ENCODE assay signal across 31 mouse cellular contexts in genomic region chr10:61334545-61334944, GRCm38 (mm10). TPM values are rescaled to one million over a fixed set of nuclear protein-coding genes. Genes with fewer than 3 reads are reported as not detected.
A peak's percentile ranks its signal among the peaks of the same experiment; 100 is the strongest.
DNase-seq lines count a peak whose midpoint lies in the region; ATAC-seq lines count a peak whose summit lies in the region.
"Had no signal": no experiment of that assay in that cellular context is flagged by ENCODE, and none has a peak within 500 bp of the region (broad histone marks: within the 10 kb centered on the region; RNA-seq: fewer than 3 reads in every experiment).

No protein-coding gene starts in this region.

- no peaks in the 10 kb centered on the region for H3K9me3 ChIP-seq in midbrain, embryonic 11.5 days (ENCODE audit: control insufficient read depth, low read length)
- H3K9me3 ChIP-seq in midbrain, embryonic 13.5 days = no peaks in the 10 kb centered on the region
- H3K9me3 ChIP-seq: embryonic facial prominence, embryonic 10.5 days; embryonic facial prominence, embryonic 13.5 days; forebrain, embryonic 13.5 days; hindbrain, embryonic 10.5 days; hindbrain, embryonic 13.5 days had no signal

- DNase-seq in midbrain, embryonic 11.5 days (ENCODE audit: low spot score, missing footprints) = peak; percentile 70
- no peak for DNase-seq in heart, adult 11 months
- DNase-seq in gastrocnemius, postnatal 36 days = no peak
- DNase-seq in left cerebral cortex, postnatal 36 days (ENCODE audit: low spot score in 2 of 2) = no peak
- DNase-seq: adrenal gland, adult 2 months; adrenal gland, postnatal 14 days; B cell, adult 2 months; cerebellum, adult 11 months; cerebellum, adult 2 months; cerebellum, adult 9-11 months; cerebellum, postnatal 25 days; embryo, embryonic 11 days; gastrocnemius, postnatal 10 days; heart, adult 2 months had no signal

- no peak overlapping the region for H3K27ac ChIP-seq in midbrain, embryonic 11.5 days (ENCODE audit: low read depth, low read length)
- H3K27ac ChIP-seq in midbrain, embryonic 13.5 days = no peak overlapping the region
- H3K27ac ChIP-seq: embryonic facial prominence, embryonic 10.5 days; embryonic facial prominence, embryonic 13.5 days; forebrain, embryonic 13.5 days; heart, adult 2 months; hindbrain, embryonic 10.5 days; hindbrain, embryonic 13.5 days had no signal

- intact Hi-C loops in gastrocnemius, postnatal 36 days (cut with DNase I) = loop anchor here (2.0 kb wide), 1 partner anchor 60 kb away; no protein-coding TSS in a partner anchor
- intact Hi-C loops in left cerebral cortex, postnatal 36 days (cut with DNase I) = no loop called here

- no peak for ATAC-seq in midbrain, embryonic 11.5 days (ENCODE audit: low FRiP score)
- ATAC-seq in midbrain, embryonic 13.5 days = no peak
- peak; percentile 73 to 85; a peak in 3 of 4 replicates for ATAC-seq in hematopoietic stem cell, adult 5-6 weeks (replicated peaks in 1 of 2; ENCODE audit: insufficient read depth in 1 of 2, low FRiP score in 2 of 2, low TSS enrichment in 1 of 2, low read depth in 1 of 2, poor library complexity in 2 of 2, severe bottlenecking in 2 of 2)
- ATAC-seq in monocyte, adult 5-6 weeks (replicated peaks; ENCODE audit: insufficient number of reproducible peaks, low FRiP score, low TSS enrichment, poor library complexity, severe bottlenecking) = peak; percentile 44
- ATAC-seq: forebrain, embryonic 13.5 days; forebrain, embryonic 16.5 days; hindbrain, embryonic 16.5 days had no signal

- no peaks in the 10 kb centered on the region for H3K36me3 ChIP-seq in midbrain, embryonic 11.5 days (ENCODE audit: control insufficient read depth, insufficient read depth, low read length)
- H3K36me3 ChIP-seq in midbrain, embryonic 13.5 days = no peaks in the 10 kb centered on the region

- H3K9ac ChIP-seq in midbrain, embryonic 11.5 days (ENCODE audit: low read length) = no peak overlapping the region
- H3K9ac ChIP-seq in midbrain, embryonic 13.5 days (replicated peaks) = no peak overlapping the region
- H3K9ac ChIP-seq: embryonic facial prominence, embryonic 13.5 days; forebrain, embryonic 13.5 days; hindbrain, embryonic 13.5 days had no signal

- no peaks in the 10 kb centered on the region for H3K27me3 ChIP-seq in midbrain, embryonic 11.5 days (ENCODE audit: control insufficient read depth, insufficient read depth, low read length)
- H3K27me3 ChIP-seq in midbrain, embryonic 13.5 days = no peaks in the 10 kb centered on the region
- H3K27me3 ChIP-seq: embryonic facial prominence, embryonic 13.5 days; forebrain, embryonic 13.5 days; hindbrain, embryonic 13.5 days had no signal

- H3K4me2 ChIP-seq in midbrain, embryonic 11.5 days = no peak overlapping the region
- H3K4me2 ChIP-seq in midbrain, embryonic 13.5 days (replicated peaks) = no peak overlapping the region
- H3K4me2 ChIP-seq: embryonic facial prominence, embryonic 13.5 days; forebrain, embryonic 13.5 days; heart, embryonic 11.5 days; hindbrain, embryonic 13.5 days had no signal

- no peak overlapping the region for H3K4me3 ChIP-seq in midbrain, embryonic 11.5 days (ENCODE audit: low read depth, low read length)
- H3K4me3 ChIP-seq in midbrain, embryonic 13.5 days (replicated peaks) = no peak overlapping the region
- H3K4me3 ChIP-seq: embryonic facial prominence, embryonic 10.5 days; embryonic facial prominence, embryonic 13.5 days; erythroblast, embryonic 14.5 days; forebrain, embryonic 13.5 days; heart, adult 2 months; hindbrain, embryonic 10.5 days; hindbrain, embryonic 13.5 days had no signal

- no peaks in the 10 kb centered on the region for H3K4me1 ChIP-seq in midbrain, embryonic 11.5 days (ENCODE audit: control insufficient read depth, insufficient read depth, low read length)
- 0 out of 2 replicates have a peak, but pooled peaks cover 3% of the 10 kb centered on the region for H3K4me1 ChIP-seq in midbrain, embryonic 13.5 days (replicated peaks)
- H3K4me1 ChIP-seq: embryonic facial prominence, embryonic 13.5 days; forebrain, embryonic 13.5 days had no signal

- 77% methylated on average over 7 of the region's 7 CpGs for WGBS in midbrain, embryonic 11.5 days
- 73% methylated on average over 7 of the region's 7 CpGs for WGBS in midbrain, embryonic 13.5 days

RNA-seq across cellular contexts. Expression of gene Prf1, which starts 36.9 kb away (rescaled TPM):
- 0.07 TPM in 1 of 2 replicates, not detected in the other for polyA plus RNA-seq in midbrain, embryonic 11.5 days (2014; fragmentation: Nextera tagmentation; extraction: Ambion mirVana)
- not detected in 2 replicates for polyA plus RNA-seq in midbrain, embryonic 13.5 days (2015; fragmentation: Nextera tagmentation; extraction: Ambion mirVana)
- total RNA-seq in hematopoietic stem cell, adult 5-6 weeks (2017) = 0.31 and 1.0 TPM in 2 replicates
- 250 to 831 TPM (median 313 TPM) in 3 replicates for total RNA-seq in monocyte, adult 5-6 weeks (2017)
- total RNA-seq in gastrocnemius, postnatal 36 days (2021) = not detected
- not detected for total RNA-seq in left cerebral cortex, postnatal 36 days (2021)
- total RNA-seq: gastrocnemius, adult 18-20 months; gastrocnemius, postnatal 10 days; gastrocnemius, postnatal 4 days; heart, postnatal 25 days; MEL had no signal
- polyA plus RNA-seq: cerebellum, adult 2 months; cortical plate, adult 2 months; embryonic facial prominence, embryonic 10.5 days; embryonic facial prominence, embryonic 13.5 days; erythroblast, embryonic 14.5 days; forebrain, embryonic 13.5 days; forebrain, embryonic 16.5 days; hindbrain, embryonic 10.5 days; hindbrain, embryonic 16.5 days had no signal

RNA-seq across cellular contexts. Expression of gene Pald1, which starts 48.8 kb away (rescaled TPM):
- polyA plus RNA-seq in midbrain, embryonic 11.5 days (2014; fragmentation: Nextera tagmentation; extraction: Ambion mirVana) = 15.3 and 17.3 TPM in 2 replicates
- polyA plus RNA-seq in midbrain, embryonic 13.5 days (2015; fragmentation: Nextera tagmentation; extraction: Ambion mirVana) = 17.5 and 21.1 TPM in 2 replicates
- 0.75 and 0.84 TPM in 2 replicates for total RNA-seq in hematopoietic stem cell, adult 5-6 weeks (2017)
- 1.8 to 8.2 TPM (median 7.5 TPM) in 3 replicates for total RNA-seq in monocyte, adult 5-6 weeks (2017)
- total RNA-seq in gastrocnemius, postnatal 36 days (2021) = 1 to 10 TPM; 4.4 to 4.5 TPM
- total RNA-seq in left cerebral cortex, postnatal 36 days (2021) = 1 to 10 TPM; 7.5 to 9.5 TPM

Comparison
In these comparisons a context has a peak if more than half of its experiments do, and no peak if none do; other contexts are left out.
1. ATAC-seq: peak in hematopoietic stem cell, adult 5-6 weeks (2 of 2) and monocyte, adult 5-6 weeks (single experiment); none in midbrain, embryonic 11.5 days (single experiment) and midbrain, embryonic 13.5 days (single experiment).
2. RNA of gene Prf1, which starts 36.9 kb away (total RNA-seq): 250 to 831 TPM in monocyte, adult 5-6 weeks; 0.31 to 1.0 TPM in hematopoietic stem cell, adult 5-6 weeks, not detected in gastrocnemius, postnatal 36 days and not detected in left cerebral cortex, postnatal 36 days; every median in the first group is over 100 times any median in the second.